Mouse (Mus musculus) heart, postnatal 0 days (tissue): ENCODE results near the gene Gm9837. TPM values are rescaled to one million over a fixed set of nuclear protein-coding genes. Genes with fewer than 3 reads are reported as not detected.

ENCODE experiments used
- ATAC-seq: fragments of 200-750 bp; cut with Nextera tagmentation; 2 replicates; pipeline ENCODE4 v1.8.0; 2017; ENCODE audit warnings: low read depth, moderate number of reproducible peaks, moderate library complexity; ENCODE audit not compliant: insufficient read depth
- DNase-seq: peaks from one replicate; pipeline ENCODE4 v3.0.0-alpha.2; 2016; ENCODE audit warnings: low spot score
- H3K27ac ChIP-seq: fragments of 300-500 bp; sonication (generic); 2 replicates; pipeline ENCODE4 v1.5.1; 2014; ENCODE audit warnings: low read depth, mild to moderate bottlenecking
- H3K27me3 ChIP-seq: fragments of 300-500 bp; sonication (generic); 2 replicates; pipeline ENCODE4 v1.6.1; 2014; ENCODE audit warnings: low read length, mixed read lengths; ENCODE audit not compliant: control insufficient read depth, insufficient read depth
- H3K36me3 ChIP-seq: fragments of 300-500 bp; sonication (generic); replicated peaks from 2 replicates; pipeline ENCODE4 v1.6.1; 2014; ENCODE audit warnings: low read length, mixed read lengths; ENCODE audit not compliant: control insufficient read depth, insufficient read depth
- H3K4me1 ChIP-seq: fragments of 300-500 bp; sonication (generic); 2 replicates; pipeline ENCODE4 v1.6.1; 2014; ENCODE audit warnings: antibody characterized with exemption; ENCODE audit not compliant: control insufficient read depth, insufficient read depth
- H3K4me2 ChIP-seq: fragments of 300-500 bp; sonication (generic); 2 replicates; pipeline ENCODE4 v1.6.1; 2014; ENCODE audit warnings: low read depth, mild to moderate bottlenecking, low read length, moderate library complexity
- H3K4me3 ChIP-seq: fragments of 300-500 bp; sonication (generic); 2 replicates; pipeline ENCODE4 v1.5.1; 2014; ENCODE audit warnings: low read depth, low read length
- H3K9ac ChIP-seq: fragments of 300-500 bp; sonication (generic); replicated peaks from 2 replicates; pipeline ENCODE4 v1.6.1; 2014; ENCODE audit warnings: low read depth, low read length, mixed read lengths
- H3K9me3 ChIP-seq: fragments of 300-500 bp; sonication (generic); replicated peaks from 2 replicates; pipeline ENCODE4 v1.6.1; 2016; ENCODE audit warnings: low read length; ENCODE audit not compliant: control insufficient read depth
- CTCF ChIP-seq: IDR thresholded peaks from 2 replicates; pipeline ENCODE4 v1.5.1; 2016; ENCODE audit warnings: antibody characterized with exemption, control low read depth, low read depth
- EP300 ChIP-seq: IDR thresholded peaks from 2 replicates; pipeline ENCODE4 v1.6.1; 2016; ENCODE audit warnings: antibody characterized with exemption, low read depth
- WGBS: fragments of 180-500 bp; shearing (Covaris S2); extraction: QIAGEN DNeasy Blood & Tissue Kit; methylation state at CpG from one replicate; pipeline ENCODE4 v1.1.7; 2014; 5-methylcytosine and 5-hydroxymethylcytosine counted together
- polyA plus RNA-seq: library from polyadenylated mRNA; unstranded; fragments of >200 nt; fragmentation: Nextera tagmentation; extraction: Ambion mirVana; gene quantifications from 2 replicates; pipeline ENCODE4 v1.2.1, GENCODE M21; 2015
- total RNA-seq: library from RNA; depleted of rRNA; stranded (reverse); fragments of >200 nt; gene quantifications from 2 replicates; pipeline ENCODE4 v1.2.3, GENCODE M21; 2014; ENCODE audit warnings: low replicate concordance; rRNA removed

Gene Gm9837
- not detected in 2 replicates for total RNA-seq
- polyA plus RNA-seq = not detected in 2 replicates

DNA sequence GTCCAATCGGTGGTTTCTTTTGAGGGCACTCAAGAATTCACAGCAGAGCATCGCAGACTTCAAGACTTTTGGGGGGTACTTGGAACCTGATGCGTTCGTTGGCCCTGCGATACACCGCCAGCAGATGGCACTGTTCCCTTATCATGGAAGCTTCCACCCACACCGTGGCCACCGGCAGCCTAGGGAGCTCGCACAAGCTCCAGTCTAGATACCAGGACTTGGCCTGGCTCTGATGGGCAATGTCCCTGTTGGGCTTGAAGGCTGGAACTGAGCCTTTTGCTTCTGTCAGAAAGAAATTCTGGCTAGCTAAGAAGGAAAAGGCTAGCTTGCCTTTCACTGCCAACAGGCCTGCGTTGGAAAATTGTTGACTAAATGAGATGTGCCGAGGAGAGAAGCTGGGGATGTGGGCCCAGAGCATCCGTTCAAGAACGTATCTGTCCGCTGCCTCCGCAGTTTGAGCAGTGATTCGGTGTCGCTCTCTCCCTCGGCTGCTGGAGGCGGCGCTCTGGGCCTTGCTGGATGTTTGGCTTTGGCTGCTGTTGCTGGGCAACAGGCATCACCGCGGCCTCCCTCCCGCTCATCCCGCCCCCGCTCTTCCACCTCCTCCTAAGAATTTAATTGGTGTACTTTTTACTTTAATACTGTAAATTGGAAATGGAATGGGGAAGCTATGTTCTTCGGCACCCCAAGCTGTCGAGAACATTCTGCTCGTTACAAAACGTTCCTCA, at the start of gene Gm9837:
Gene Gm9837, minus strand, starts transcription at position 512 of the 728 bp plus-strand sequence.
- peak within 1 kb of the TSS; percentile 50 for H3K4me2 ChIP-seq
- H3K9me3 ChIP-seq = no peaks in the 10 kb centered on the region
- H3K27ac ChIP-seq = no peak within 1 kb of the TSS
- H3K9ac ChIP-seq = no peak within 1 kb of the TSS; the same call in 1 of the 2 replicates
- H3K4me3 ChIP-seq = peak within 1 kb of the TSS; percentile 2; the same call in 1 of the 2 replicates
- peaks cover 47% of the 10 kb centered on the region for H3K27me3 ChIP-seq
- no peaks in the 10 kb centered on the region for H3K4me1 ChIP-seq
- peak; percentile 79 for DNase-seq
- TF ChIP-seq EP300 = no peak
- peak; percentile 90 for TF ChIP-seq CTCF
- 2% methylated on average over 29 of the region's 29 CpGs for WGBS
- H3K36me3 ChIP-seq = no peaks in the 10 kb centered on the region
- ATAC-seq = peak; percentile 85

DNA sequence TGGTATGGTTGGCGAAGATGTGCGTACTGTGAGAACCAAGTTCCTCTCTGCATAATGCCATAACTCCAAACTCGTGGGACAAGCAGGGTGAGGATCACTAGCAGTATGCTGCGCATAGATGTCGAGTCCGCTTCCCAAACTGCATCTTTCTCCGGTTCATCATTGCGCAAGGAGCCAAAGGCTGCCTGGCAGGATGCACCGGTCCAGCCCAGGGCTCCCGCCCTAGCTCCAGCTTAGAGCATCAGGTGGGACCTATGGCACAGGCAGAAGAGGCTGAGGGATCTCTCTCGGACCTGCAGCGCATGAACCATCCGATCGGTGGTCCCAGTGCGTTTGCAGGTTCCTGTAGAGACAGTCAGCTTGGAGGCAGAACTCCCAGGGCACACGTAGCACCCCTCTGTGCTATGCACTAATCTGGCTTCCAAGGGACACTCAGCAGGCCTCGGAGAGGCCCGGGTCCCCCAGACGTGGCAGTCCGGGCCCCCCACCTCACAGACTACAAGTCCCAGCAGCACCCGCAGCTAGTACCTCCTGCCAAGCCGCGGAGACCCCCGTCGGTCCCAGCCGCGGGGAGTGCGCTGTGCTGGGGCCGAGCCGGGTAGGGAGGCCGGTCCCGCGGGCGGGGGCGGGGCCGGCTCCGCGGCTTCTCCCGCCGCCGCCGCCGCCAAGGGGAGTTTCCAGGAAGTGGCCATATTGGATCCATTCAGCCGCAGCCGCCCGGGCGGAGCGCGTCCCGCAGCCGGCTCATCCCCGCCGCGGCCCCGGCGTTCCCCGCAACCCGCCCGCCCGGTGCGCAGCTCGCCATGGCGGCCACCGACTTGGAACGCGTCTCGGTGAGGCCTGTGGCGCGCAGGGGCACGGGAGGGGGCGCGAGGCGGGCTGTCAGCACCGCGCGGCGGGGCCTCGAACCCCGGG, 49.2 kb upstream of the Gm9837 start, which contains the start of gene Sept8:
Gene Sept8, plus strand, starts transcription at position 51 of the 915 bp plus-strand sequence.
- ATAC-seq = peak; percentile 61
- Histone ChIP-seq H3K9me3 (no peaks in the 10 kb centered on the region), H3K4me3 (peak within 1 kb of the TSS; percentile 82), H3K9ac (peak within 1 kb of the TSS; percentile 80), H3K4me1 (peaks cover 35% of the 10 kb centered on the region), H3K27me3 (no peaks in the 10 kb centered on the region), H3K36me3 (no peaks in the 10 kb centered on the region), H3K4me2 (peak within 1 kb of the TSS; percentile 80), H3K27ac (peak within 1 kb of the TSS; percentile 86)
- no peak for TF ChIP-seq EP300
- no peak for TF ChIP-seq CTCF
- WGBS = 6% methylated on average over 71 of the region's 79 CpGs
- peak; percentile 58 for DNase-seq

- Histone ChIP-seq H3K4me2 (peak overlapping the region; percentile 80), H3K4me3 (no peak overlapping the region), H3K36me3 (no peaks in the 10 kb centered on the region), H3K9me3 (no peaks in the 10 kb centered on the region), H3K9ac (no peak overlapping the region), H3K27ac (no peak overlapping the region), H3K4me1 (peaks cover 29% of the 10 kb centered on the region), H3K27me3 (no peaks in the 10 kb centered on the region)
- DNase-seq (no peak), ATAC-seq (no peak)
- WGBS = 53% methylated on average over 5 of the region's 5 CpGs
- TF ChIP-seq CTCF (no peak), EP300 (no peak)
These were observed 48.5 kb upstream of the Gm9837 start for GRCm38 (mm10) chr11:53518759-53519158.

GRCm38 (mm10) chr11:53516775-53517627, 46.7 kb upstream of the Gm9837 start:
- no peaks in the 10 kb centered on the region for H3K27me3 ChIP-seq
- 59% methylated on average over 8 of the region's 8 CpGs for WGBS
- no peak overlapping the region for H3K4me2 ChIP-seq
- H3K36me3 ChIP-seq = no peaks in the 10 kb centered on the region
- TF ChIP-seq CTCF = no peak
- TF ChIP-seq EP300 = no peak
- H3K27ac ChIP-seq = no peak overlapping the region
- H3K4me3 ChIP-seq = no peak overlapping the region
- peaks cover 13% of the 10 kb centered on the region for H3K4me1 ChIP-seq
- ATAC-seq (no peak), DNase-seq (no peak)
- no peak overlapping the region for H3K9ac ChIP-seq
- no peaks in the 10 kb centered on the region for H3K9me3 ChIP-seq

GRCm38 (mm10) chr11:53510351-53510750, 40.1 kb upstream of the Gm9837 start:
- Histone ChIP-seq H3K4me2 (no peak overlapping the region), H3K36me3 (no peaks in the 10 kb centered on the region), H3K4me1 (no peaks in the 10 kb centered on the region), H3K9ac (no peak overlapping the region), H3K4me3 (no peak overlapping the region), H3K9me3 (no peaks in the 10 kb centered on the region), H3K27me3 (no peaks in the 10 kb centered on the region), H3K27ac (no peak overlapping the region)
- no peak for ATAC-seq
- TF ChIP-seq EP300 (no peak), CTCF (no peak)
- no peak for DNase-seq
- 19% methylated on average over 5 of the region's 5 CpGs for WGBS
